Mouse (Mus musculus) heart, postnatal 0 days (tissue): ENCODE data around the gene Olfr814.
"Not testable (repeated sequence)": the region's sequence is repeated elsewhere in the genome, so short reads cannot be mapped to it uniquely, and the experiment has no call there.

Experiments
- CTCF ChIP-seq: IDR thresholded peaks from 2 replicates; pipeline ENCODE4 v1.5.1; 2016; ENCODE audit warnings: antibody characterized with exemption, control low read depth, low read depth
- EP300 ChIP-seq: IDR thresholded peaks from 2 replicates; pipeline ENCODE4 v1.6.1; 2016; ENCODE audit warnings: antibody characterized with exemption, low read depth

DNA sequence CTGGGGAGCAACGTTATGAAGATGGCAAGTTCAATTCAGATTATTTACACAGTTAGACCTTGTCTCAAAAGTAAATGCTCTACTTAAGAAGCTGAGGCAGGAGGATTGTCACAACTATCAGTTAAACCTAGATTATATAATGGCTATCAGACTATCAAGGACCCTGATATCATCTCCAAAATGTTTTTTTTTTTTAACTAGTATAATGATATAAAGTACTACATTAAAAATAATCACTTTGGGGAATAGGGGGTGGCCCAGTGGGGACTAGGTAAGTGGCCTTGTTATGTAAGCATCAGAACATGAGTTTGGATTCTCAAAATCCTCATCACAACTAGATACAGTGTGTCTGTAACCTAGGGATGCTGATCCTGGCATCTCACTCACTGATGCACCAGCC lies at the start of gene Olfr814:
- TF ChIP-seq CTCF, EP300: not testable (repeated sequence)
